8 mouse cellular contexts compared by ENCODE assay signal in genomic region chr15:96696486-96697284, GRCm38 (mm10). TPM values are rescaled to one million over a fixed set of nuclear protein-coding genes. Genes with fewer than 3 reads are reported as not detected.
DNase-seq lines count a peak whose midpoint lies in the region; ATAC-seq and TF ChIP-seq lines count a peak whose summit lies in the region.

No protein-coding gene starts in this region.

- H3K27me3 ChIP-seq in neural tube, embryonic 11.5 days (ENCODE audit: control insufficient read depth, insufficient read depth, low read length), result no peaks in the 10 kb centered on the region
- H3K27me3 ChIP-seq in forebrain, embryonic 11.5 days (ENCODE audit: control insufficient read depth, insufficient read depth, low read length), result no peaks in the 10 kb centered on the region
- no peaks in the 10 kb centered on the region for H3K27me3 ChIP-seq in limb, embryonic 12.5 days
- H3K27me3 ChIP-seq in small intestine, adult 2 months (ENCODE audit: control insufficient read depth, insufficient read depth, low read length), result no peaks in the 10 kb centered on the region

- H3K9ac ChIP-seq in neural tube, embryonic 11.5 days (ENCODE audit: low read length), result no peak overlapping the region
- H3K9ac ChIP-seq in forebrain, embryonic 11.5 days (ENCODE audit: low read length), result peak overlapping the region; percentile 100; the same call in 1 of the 2 replicates
- peak overlapping the region; percentile 100 for H3K9ac ChIP-seq in limb, embryonic 12.5 days (replicated peaks)

- peak overlapping the region; percentile 94 for H3K4me3 ChIP-seq in neural tube, embryonic 11.5 days (ENCODE audit: low read depth, low read length)
- peak overlapping the region; percentile 93 for H3K4me3 ChIP-seq in forebrain, embryonic 11.5 days (ENCODE audit: low read depth, low read length)
- peak overlapping the region; percentile 87 for H3K4me3 ChIP-seq in limb, embryonic 12.5 days (replicated peaks)
- H3K4me3 ChIP-seq in small intestine, adult 2 months (ENCODE audit: low read depth, low read length), result peak overlapping the region; percentile 16; the same call in 1 of the 2 replicates

- H3K9me3 ChIP-seq in neural tube, embryonic 11.5 days (ENCODE audit: control insufficient read depth, low read length), result no peaks in the 10 kb centered on the region
- H3K9me3 ChIP-seq in forebrain, embryonic 11.5 days (ENCODE audit: control insufficient read depth, low read length), result no peaks in the 10 kb centered on the region
- no peaks in the 10 kb centered on the region for H3K9me3 ChIP-seq in limb, embryonic 12.5 days

- TF ChIP-seq CTCF in small intestine, adult 2 months (IDR thresholded peaks at IDR 0.05; ENCODE audit: extremely low read depth, insufficient read length, insufficient replicate concordance, low read depth, low read length), result no peak

- peak; percentile 11 for DNase-seq in neural tube, embryonic 11.5 days (ENCODE audit: low spot score)
- DNase-seq in neural tube, embryonic 10.5 days (ENCODE audit: extremely low spot score, low spot score), result no peak
- no peak for DNase-seq in forebrain, embryonic 11.5 days (ENCODE audit: low spot score)
- DNase-seq in urinary bladder, postnatal 25 days (ENCODE audit: low spot score), result no peak
- DNase-seq in ovary, postnatal 36 days (ENCODE audit: low spot score), result no peak
- no peak for DNase-seq in B cell, adult 2 months

- peaks cover 13% of the 10 kb centered on the region for H3K4me1 ChIP-seq in neural tube, embryonic 11.5 days (ENCODE audit: control insufficient read depth, insufficient read depth, low read length)
- peaks cover 8% of the 10 kb centered on the region; the same call in 1 of the 2 replicates for H3K4me1 ChIP-seq in forebrain, embryonic 11.5 days (replicated peaks; ENCODE audit: control insufficient read depth, insufficient read depth, low read length)
- H3K4me1 ChIP-seq in limb, embryonic 12.5 days (replicated peaks), result peaks cover 36% of the 10 kb centered on the region
- H3K4me1 ChIP-seq in small intestine, adult 2 months (ENCODE audit: control insufficient read depth, insufficient read depth, insufficient read length, low read length), result peaks cover 9% of the 10 kb centered on the region; the same call in 1 of the 2 replicates

- no peak for TF ChIP-seq POLR2A in small intestine, adult 2 months (IDR thresholded peaks at IDR 0.05; ENCODE audit: low read depth, low read length)

- no peak overlapping the region for H3K27ac ChIP-seq in neural tube, embryonic 11.5 days (ENCODE audit: low read depth, low read length)
- no peak overlapping the region for H3K27ac ChIP-seq in forebrain, embryonic 11.5 days (ENCODE audit: low read depth, low read length)
- H3K27ac ChIP-seq in limb, embryonic 12.5 days, result peak overlapping the region; percentile 1; the same call in 1 of the 2 replicates
- peak overlapping the region; percentile 70 for H3K27ac ChIP-seq in small intestine, adult 2 months (ENCODE audit: insufficient read depth, low read depth, low read length)

- peaks cover 27% of the 10 kb centered on the region for H3K36me3 ChIP-seq in neural tube, embryonic 11.5 days (ENCODE audit: control insufficient read depth, insufficient read depth, low read length)
- H3K36me3 ChIP-seq in forebrain, embryonic 11.5 days (ENCODE audit: control insufficient read depth, insufficient read depth, low read length), result peaks cover 36% of the 10 kb centered on the region
- peaks cover 67% of the 10 kb centered on the region for H3K36me3 ChIP-seq in limb, embryonic 12.5 days
- peaks cover 47% of the 10 kb centered on the region for H3K36me3 ChIP-seq in small intestine, adult 2 months (ENCODE audit: control insufficient read depth, insufficient read depth, low read length)

- 83% methylated on average over 13 of the region's 13 CpGs for WGBS in neural tube, embryonic 11.5 days
- WGBS in forebrain, embryonic 11.5 days, result 86% methylated on average over 13 of the region's 13 CpGs
- 73% methylated on average over 13 of the region's 13 CpGs for WGBS in limb, embryonic 12.5 days
- 12% methylated on average over 13 of the region's 13 CpGs for WGBS in small intestine, adult 2 months

- ATAC-seq in neural tube, embryonic 11.5 days (ENCODE audit: insufficient read depth, low FRiP score, low TSS enrichment), result no peak
- no peak for ATAC-seq in forebrain, embryonic 11.5 days (replicated peaks; ENCODE audit: low FRiP score)
- no peak for ATAC-seq in limb, embryonic 12.5 days (ENCODE audit: insufficient number of reproducible peaks, insufficient read depth, low FRiP score, low TSS enrichment, low read depth)

- H3K4me2 ChIP-seq in neural tube, embryonic 11.5 days (ENCODE audit: low read depth), result peak overlapping the region; percentile 78
- peak overlapping the region; percentile 85 for H3K4me2 ChIP-seq in forebrain, embryonic 11.5 days (ENCODE audit: low read depth, low read length, severe bottlenecking)
- peak overlapping the region; percentile 78 for H3K4me2 ChIP-seq in limb, embryonic 12.5 days

RNA-seq across cellular contexts. Expression of gene Slc38a2, which starts 2.8 kb away (rescaled TPM):
- polyA plus RNA-seq in neural tube, embryonic 11.5 days (2014; fragmentation: Nextera tagmentation; extraction: Ambion mirVana), result 217 and 219 TPM in 2 replicates
- polyA plus RNA-seq in forebrain, embryonic 11.5 days (2014; fragmentation: Nextera tagmentation; extraction: Ambion mirVana), result 192 and 220 TPM in 2 replicates
- polyA plus RNA-seq in limb, embryonic 12.5 days (2016; fragmentation: Nextera tagmentation; extraction: Ambion mirVana), result 210 and 217 TPM in 2 replicates
- polyA plus RNA-seq in small intestine, adult 2 months (2012; rRNA removed), result 10.3 and 13.9 TPM in 2 replicates

RNA-seq across cellular contexts. Expression of gene Slc38a1, which starts 54.0 kb away (rescaled TPM):
- 122 and 124 TPM in 2 replicates for polyA plus RNA-seq in neural tube, embryonic 11.5 days (2014; fragmentation: Nextera tagmentation; extraction: Ambion mirVana)
- 134 and 139 TPM in 2 replicates for polyA plus RNA-seq in forebrain, embryonic 11.5 days (2014; fragmentation: Nextera tagmentation; extraction: Ambion mirVana)
- polyA plus RNA-seq in limb, embryonic 12.5 days (2016; fragmentation: Nextera tagmentation; extraction: Ambion mirVana), result 121 and 152 TPM in 2 replicates
- 6.6 and 15.0 TPM in 2 replicates for polyA plus RNA-seq in small intestine, adult 2 months (2012; rRNA removed)

Comparison
In these comparisons a context has a peak if more than half of its experiments do, and no peak if none do; other contexts are left out.
1. H3K27ac ChIP-seq: peak in limb, embryonic 12.5 days (single experiment) and small intestine, adult 2 months (single experiment); none in neural tube, embryonic 11.5 days (single experiment) and forebrain, embryonic 11.5 days (single experiment).
2. H3K4me3 ChIP-seq: peak in every context shown above with its lines; median percentile 94 in neural tube, embryonic 11.5 days; 93 in forebrain, embryonic 11.5 days; 87 in limb, embryonic 12.5 days; 16 in small intestine, adult 2 months.
3. RNA of gene Slc38a2, which starts 2.8 kb away (polyA plus RNA-seq): 192 to 220 TPM in forebrain, embryonic 11.5 days, 217 to 219 TPM in neural tube, embryonic 11.5 days and 210 to 217 TPM in limb, embryonic 12.5 days; 10.3 to 13.9 TPM in small intestine, adult 2 months; every median in the first group is over 10 times any median in the second.
4. Peak in every context shown above with its lines, with median percentiles within 50 percentile points of each other: H3K4me2 ChIP-seq.